Mouse (Mus musculus) intestine, postnatal 0 days (tissue): ENCODE results near the gene Flot1. TPM values are rescaled to one million over a fixed set of nuclear protein-coding genes. Genes with fewer than 3 reads are reported as not detected.
A peak's percentile ranks its signal among the peaks of the same experiment; 100 is the strongest.

ENCODE experiments used
- ATAC-seq: fragments of 200-750 bp; cut with Nextera tagmentation; 2 replicates; pipeline ENCODE4 v1.8.0; 2017; ENCODE audit warnings: mild to moderate bottlenecking, moderate TSS enrichment, moderate library complexity
- H3K27ac ChIP-seq: fragments of 300-500 bp; sonication (generic); 2 replicates; pipeline ENCODE4 v1.5.1; 2014; ENCODE audit warnings: mild to moderate bottlenecking, low read depth, low read length, moderate library complexity
- H3K27me3 ChIP-seq: fragments of 300-500 bp; sonication (generic); replicated peaks from 2 replicates; pipeline ENCODE4 v1.6.1; 2014; ENCODE audit warnings: low read length, mixed read lengths; ENCODE audit not compliant: control insufficient read depth, insufficient read depth
- H3K36me3 ChIP-seq: fragments of 300-500 bp; sonication (generic); 2 replicates; pipeline ENCODE4 v1.6.1; 2014; ENCODE audit warnings: mild to moderate bottlenecking, moderate library complexity; ENCODE audit not compliant: control insufficient read depth, insufficient read depth
- H3K4me1 ChIP-seq: fragments of 300-500 bp; sonication (generic); replicated peaks from 2 replicates; pipeline ENCODE4 v1.6.1; 2014; ENCODE audit warnings: antibody characterized with exemption, low read length, mixed read lengths; ENCODE audit not compliant: control insufficient read depth, insufficient read depth
- H3K4me2 ChIP-seq: fragments of 300-500 bp; sonication (generic); replicated peaks from 2 replicates; pipeline ENCODE4 v1.6.1; 2014; ENCODE audit warnings: low read depth, mild to moderate bottlenecking, moderate library complexity
- H3K4me3 ChIP-seq: fragments of 300-500 bp; sonication (generic); 2 replicates; pipeline ENCODE4 v1.5.1; 2014; ENCODE audit warnings: low read depth, low read length
- H3K9ac ChIP-seq: fragments of 300-500 bp; sonication (generic); 2 replicates; pipeline ENCODE4 v1.6.1; 2014; ENCODE audit warnings: mild to moderate bottlenecking, low read depth, low read length
- H3K9me3 ChIP-seq: fragments of 300-500 bp; sonication (generic); 2 replicates; pipeline ENCODE4 v1.6.1; 2016; ENCODE audit warnings: mixed run types; ENCODE audit not compliant: control insufficient read depth
- CTCF ChIP-seq: sonication (generic); IDR thresholded peaks from 2 replicates; pipeline ENCODE4 v1.5.1; 2016; ENCODE audit warnings: low read depth, mild to moderate bottlenecking, control low read depth, antibody characterized with exemption, moderate library complexity
- WGBS: fragments of 180-500 bp; shearing (Covaris S2); extraction: QIAGEN DNeasy Blood & Tissue Kit; methylation state at CpG from one replicate; pipeline ENCODE4 v1.1.7; 2014; 5-methylcytosine and 5-hydroxymethylcytosine counted together
- microRNA-seq: library from miRNA; unstranded; fragments of <30 nt; microRNA quantifications from one replicate; pipeline ENCODE4, GENCODE M21; 2016
- polyA plus RNA-seq: library from polyadenylated mRNA; unstranded; fragments of >200 nt; fragmentation: Nextera tagmentation; extraction: Ambion mirVana; gene quantifications from 2 replicates; pipeline ENCODE4 v1.2.1, GENCODE M21; 2015

Flot1 gene
- polyA plus RNA-seq, 1 experiment from 2014 or later = 56.4 TPM

DNA sequence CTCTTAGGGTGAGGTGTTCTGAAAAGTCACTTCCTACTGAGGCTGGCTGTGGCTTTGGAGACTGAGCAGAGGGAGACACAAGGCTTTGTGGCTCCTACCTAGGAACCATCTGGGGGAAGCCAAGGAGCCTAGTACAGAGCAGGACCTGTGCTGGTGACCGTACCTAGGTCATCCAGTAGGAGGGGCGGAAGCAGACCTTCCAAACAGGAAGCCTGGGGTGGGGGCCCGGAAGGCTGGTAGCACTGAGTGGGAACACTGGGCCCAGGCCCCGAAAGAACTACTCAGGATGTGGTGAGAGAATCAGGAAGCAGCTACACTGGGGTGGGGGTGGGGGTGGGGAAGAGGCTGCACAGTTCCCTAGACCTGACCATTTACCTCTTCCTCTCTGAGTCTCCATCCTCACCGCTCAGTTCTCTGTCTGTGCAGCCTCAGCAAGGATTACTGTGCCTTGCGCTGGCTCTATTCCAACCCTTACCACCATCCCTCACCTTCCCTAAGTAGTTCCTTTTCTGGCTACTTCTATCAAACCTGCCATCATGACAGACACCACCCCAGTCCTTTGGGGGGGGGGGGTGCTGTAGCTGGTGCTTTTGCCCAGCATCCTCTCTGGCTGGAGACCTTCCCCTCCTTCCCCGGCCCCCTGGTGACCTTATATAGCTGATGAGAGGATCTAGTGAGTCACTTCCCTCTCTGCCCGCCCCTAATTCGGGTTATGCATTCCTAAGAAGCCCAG lies 47.3 kb downstream of the Flot1 start:
- 60% methylated on average over 9 of the region's 9 CpGs for WGBS
- no peak for ATAC-seq
- H3K4me3 ChIP-seq = peak overlapping the region; percentile 19; the same call in 1 of the 2 replicates
- H3K4me2 ChIP-seq = peak overlapping the region; percentile 92
- H3K36me3 ChIP-seq = 0 out of 2 replicates have a peak, but pooled peaks cover 3% of the 10 kb centered on the region
- peak overlapping the region; percentile 37; the same call in 1 of the 2 replicates for H3K9ac ChIP-seq
- peak overlapping the region; percentile 66 for H3K27ac ChIP-seq
- no peaks in the 10 kb centered on the region for H3K4me1 ChIP-seq
- H3K27me3 ChIP-seq = no peaks in the 10 kb centered on the region
- H3K9me3 ChIP-seq = no peaks in the 10 kb centered on the region
- no peak for TF ChIP-seq CTCF

GRCm38 (mm10) chr17:35870884-35871696 lies 48.1 kb downstream of the Flot1 start:
- H3K27me3 ChIP-seq = no peaks in the 10 kb centered on the region
- peak overlapping the region; percentile 19; the same call in 1 of the 2 replicates for H3K4me3 ChIP-seq
- no peak for ATAC-seq
- H3K4me1 ChIP-seq = no peaks in the 10 kb centered on the region
- 0 out of 2 replicates have a peak, but pooled peaks cover 7% of the 10 kb centered on the region for H3K36me3 ChIP-seq
- H3K27ac ChIP-seq = peak overlapping the region; percentile 66
- no peak overlapping the region for H3K9ac ChIP-seq
- WGBS = 67% methylated on average over 8 of the region's 8 CpGs
- TF ChIP-seq CTCF = peak; percentile 73
- peak overlapping the region; percentile 92 for H3K4me2 ChIP-seq
- no peaks in the 10 kb centered on the region for H3K9me3 ChIP-seq

DNA sequence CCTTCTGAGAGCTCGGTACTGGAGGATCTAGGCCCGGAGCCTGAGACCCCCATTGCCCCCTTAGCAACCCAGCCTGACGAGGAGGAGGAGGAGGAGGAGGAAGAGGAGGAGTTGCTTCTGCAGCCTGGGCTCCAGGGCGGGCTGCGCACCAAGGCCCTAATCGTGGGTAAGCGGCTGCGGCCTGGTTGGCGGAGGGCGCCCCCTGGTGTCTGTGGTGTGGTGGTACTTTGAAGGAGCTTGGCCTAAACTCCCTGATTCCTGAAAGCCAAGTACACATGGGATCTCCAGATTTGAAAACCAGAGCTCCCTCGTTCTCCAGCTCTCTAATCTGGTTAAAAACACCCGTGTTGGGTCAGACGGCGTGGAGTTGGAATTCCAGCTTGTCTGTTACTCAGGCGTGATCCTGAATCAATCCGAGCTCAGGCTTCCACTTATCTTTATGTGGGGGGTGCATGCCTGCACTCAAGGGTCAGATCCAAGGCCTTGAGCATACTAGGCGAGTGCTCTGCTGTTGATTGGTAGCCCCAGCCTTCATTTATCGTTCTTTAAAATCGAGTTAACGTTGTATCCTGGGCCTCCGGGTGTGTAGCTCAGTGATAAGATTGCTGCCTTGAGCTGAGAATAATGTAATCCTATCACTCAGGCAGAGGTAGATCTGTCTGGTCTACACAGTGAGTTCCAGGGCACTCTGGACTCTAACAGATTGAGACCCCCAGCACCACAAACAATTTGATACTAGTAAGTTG lies 50.9 kb downstream of the Flot1 start:
- Histone ChIP-seq H3K9ac (no peak overlapping the region), H3K27me3 (no peaks in the 10 kb centered on the region), H3K4me2 (peak overlapping the region; percentile 18; the same call in 1 of the 2 replicates), H3K27ac (no peak overlapping the region), H3K4me1 (no peaks in the 10 kb centered on the region), H3K4me3 (no peak overlapping the region), H3K9me3 (no peaks in the 10 kb centered on the region), H3K36me3 (0 out of 2 replicates have a peak, but pooled peaks cover 10% of the 10 kb centered on the region)
- WGBS = 23% methylated on average over 21 of the region's 21 CpGs
- peak; percentile 98 for TF ChIP-seq CTCF
- peak; percentile 43 for ATAC-seq

DNA sequence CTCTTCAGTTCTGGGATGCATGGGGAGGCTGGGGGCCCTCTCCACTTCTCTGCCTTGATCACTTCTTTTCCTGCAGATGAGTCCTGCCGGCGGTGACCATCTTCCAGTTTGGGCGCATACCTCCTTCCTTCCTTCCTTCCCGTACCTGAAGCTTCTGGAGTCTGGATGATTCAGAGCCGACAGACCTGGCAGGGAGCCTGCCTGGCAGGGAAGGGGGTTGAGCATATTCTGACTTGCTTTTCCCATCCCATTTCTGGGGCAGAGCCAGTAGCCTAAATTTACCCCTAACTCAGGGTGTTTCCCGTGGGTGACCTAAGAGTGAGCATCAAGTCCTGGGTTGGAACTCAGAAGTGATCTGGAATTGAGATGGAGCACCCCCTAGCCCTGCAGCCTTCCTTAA lies 51.7 kb downstream of the Flot1 start:
- Histone ChIP-seq H3K27ac (no peak overlapping the region), H3K4me3 (no peak overlapping the region), H3K4me1 (no peaks in the 10 kb centered on the region), H3K27me3 (no peaks in the 10 kb centered on the region), H3K9ac (no peak overlapping the region), H3K36me3 (0 out of 2 replicates have a peak, but pooled peaks cover 10% of the 10 kb centered on the region), H3K4me2 (no peak overlapping the region), H3K9me3 (no peaks in the 10 kb centered on the region)
- WGBS = 82% methylated on average over 6 of the region's 6 CpGs
- no peak for TF ChIP-seq CTCF
- no peak for ATAC-seq

DNA sequence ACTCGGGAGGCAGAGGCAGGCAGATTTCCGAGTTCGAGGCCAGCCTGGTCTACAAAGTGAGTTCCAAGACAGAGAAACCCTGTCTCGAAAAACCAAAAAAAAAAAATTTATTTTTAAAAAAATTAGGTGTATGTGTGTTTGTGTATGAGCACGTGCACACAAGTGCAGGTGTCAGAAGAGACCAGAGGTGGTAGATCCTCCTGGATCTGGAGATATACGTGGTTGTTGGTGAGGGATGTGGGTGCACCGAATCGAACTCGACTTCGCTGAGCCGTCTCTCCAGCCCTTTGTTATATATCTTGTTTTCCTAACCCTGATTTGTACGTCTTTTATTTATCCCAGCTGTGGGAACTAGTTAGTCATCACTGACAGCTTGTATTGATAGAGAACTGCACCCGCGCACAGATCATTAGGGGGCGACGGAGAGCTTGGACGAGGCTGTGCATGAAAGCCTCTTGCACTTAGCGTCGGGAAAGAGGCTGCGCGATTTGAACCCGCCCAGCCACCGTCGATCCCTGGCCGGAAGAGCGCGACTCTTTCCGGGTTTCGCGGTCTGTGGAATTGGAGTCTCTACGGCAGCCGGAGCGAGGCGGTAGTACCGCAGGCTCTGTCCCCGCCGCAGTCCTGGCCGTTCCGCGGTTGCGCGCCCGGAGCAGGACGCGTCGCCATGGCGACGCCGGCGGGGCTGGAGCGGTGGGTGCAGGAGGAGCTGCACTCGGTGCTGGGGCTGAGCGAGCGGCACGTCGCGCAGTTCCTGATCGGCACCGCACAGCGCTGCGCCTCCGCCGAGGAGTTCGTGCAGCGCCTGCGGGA lies 56.4 kb downstream of the Flot1 start, which contains the start of gene Dhx16:
Dhx16 (plus strand) TSS at position 575 of the 813 bp plus-strand sequence.
- peaks cover 37% of the 10 kb centered on the region for H3K36me3 ChIP-seq
- peak within 1 kb of the TSS; percentile 75 for H3K4me2 ChIP-seq
- peak; percentile 97 for TF ChIP-seq CTCF
- WGBS = 5% methylated on average over 66 of the region's 66 CpGs
- peak; percentile 94 for ATAC-seq
- H3K9me3 ChIP-seq = no peaks in the 10 kb centered on the region
- no peaks in the 10 kb centered on the region for H3K4me1 ChIP-seq
- H3K27me3 ChIP-seq = no peaks in the 10 kb centered on the region
- H3K9ac ChIP-seq = peak within 1 kb of the TSS; percentile 65
- peak within 1 kb of the TSS; percentile 65 for H3K27ac ChIP-seq
- peak within 1 kb of the TSS; percentile 73 for H3K4me3 ChIP-seq

Small RNA genes within 50 kb of the gene (microRNA-seq; reads per million reads assigned to microRNA genes)
- gene Gm28033 = 0.82 reads per million

Other genes starting within 250 kb of the Flot1 start
- gene Sfta2, start 221.7 kb upstream of the Flot1 start, polyA plus RNA-seq = 0.99 and 1.0 TPM in 2 replicates
- not detected in 2 replicates for gene Gm9573, start 196.6 kb upstream of the Flot1 start, polyA plus RNA-seq
- gene Mucl3, start 179.5 kb upstream of the Flot1 start, polyA plus RNA-seq = 2.8 and 16.7 TPM in 2 replicates
- gene Vars2, start 155.6 kb upstream of the Flot1 start, polyA plus RNA-seq = 6.0 and 6.3 TPM in 2 replicates
- gene Gtf2h4, start 149.5 kb upstream of the Flot1 start, polyA plus RNA-seq = 16.9 and 18.1 TPM in 2 replicates
- gene Ddr1, start 118.6 kb upstream of the Flot1 start, polyA plus RNA-seq = 27.8 and 30.0 TPM in 2 replicates
- 34.6 and 36.9 TPM in 2 replicates for gene Ier3, start 1.5 kb upstream of the Flot1 start, polyA plus RNA-seq
- gene Tubb5, start 15.1 kb downstream of the Flot1 start, polyA plus RNA-seq = 233 and 240 TPM in 2 replicates
- gene Mdc1, start 18.3 kb downstream of the Flot1 start, polyA plus RNA-seq = 2.3 and 2.7 TPM in 2 replicates
- gene Nrm, start 38.1 kb downstream of the Flot1 start, polyA plus RNA-seq = 19.8 and 20.6 TPM in 2 replicates
- 15.2 and 15.6 TPM in 2 replicates for gene Ppp1r18, start 42.4 kb downstream of the Flot1 start, polyA plus RNA-seq
- 17.2 and 18.1 TPM in 2 replicates for gene Dhx16, start 56.6 kb downstream of the Flot1 start, polyA plus RNA-seq
- 31.5 and 32.3 TPM in 2 replicates for gene 2310061I04Rik, start 74.2 kb downstream of the Flot1 start, polyA plus RNA-seq
- gene Atat1, start 86.8 kb downstream of the Flot1 start, polyA plus RNA-seq = 11.0 and 11.9 TPM in 2 replicates
- 81.6 and 85.7 TPM in 2 replicates for gene Mrps18b, start 93.2 kb downstream of the Flot1 start, polyA plus RNA-seq
- 13.8 and 14.3 TPM in 2 replicates for gene Ppp1r10, start 93.2 kb downstream of the Flot1 start, polyA plus RNA-seq
- gene Abcf1, start 146.5 kb downstream of the Flot1 start, polyA plus RNA-seq = 84.1 and 91.1 TPM in 2 replicates
- gene Gnl1, start 156.6 kb downstream of the Flot1 start, polyA plus RNA-seq = 29.4 and 33.9 TPM in 2 replicates
- gene Prr3, start 157.0 kb downstream of the Flot1 start, polyA plus RNA-seq = 9.4 and 9.6 TPM in 2 replicates
- 1.4 and 1.5 TPM in 2 replicates for gene H2-T24, start 197.3 kb downstream of the Flot1 start, polyA plus RNA-seq
- gene H2-T23, start 209.6 kb downstream of the Flot1 start, polyA plus RNA-seq = 68.3 and 71.7 TPM in 2 replicates
- 19.5 and 21.2 TPM in 2 replicates for gene H2-T22, start 219.5 kb downstream of the Flot1 start, polyA plus RNA-seq
- gene Gm6034, start 219.7 kb downstream of the Flot1 start, polyA plus RNA-seq = 2.8 and 3.1 TPM in 2 replicates
- gene Gm11127, start 235.1 kb downstream of the Flot1 start, polyA plus RNA-seq = 84.2 and 86.5 TPM in 2 replicates